Mouse (Mus musculus) liver, embryonic 14.5 days (tissue): ENCODE measurements around the gene Rnf185.

Experiments used
- CTCF ChIP-seq: IDR thresholded peaks from 2 replicates; pipeline ENCODE4 v1.5.1; 2016; ENCODE audit warnings: antibody characterized with exemption, low read depth, control low read depth
- EP300 ChIP-seq: IDR thresholded peaks from 2 replicates; pipeline ENCODE4 v1.6.1; 2016; ENCODE audit warnings: antibody characterized with exemption, low read depth

DNA sequence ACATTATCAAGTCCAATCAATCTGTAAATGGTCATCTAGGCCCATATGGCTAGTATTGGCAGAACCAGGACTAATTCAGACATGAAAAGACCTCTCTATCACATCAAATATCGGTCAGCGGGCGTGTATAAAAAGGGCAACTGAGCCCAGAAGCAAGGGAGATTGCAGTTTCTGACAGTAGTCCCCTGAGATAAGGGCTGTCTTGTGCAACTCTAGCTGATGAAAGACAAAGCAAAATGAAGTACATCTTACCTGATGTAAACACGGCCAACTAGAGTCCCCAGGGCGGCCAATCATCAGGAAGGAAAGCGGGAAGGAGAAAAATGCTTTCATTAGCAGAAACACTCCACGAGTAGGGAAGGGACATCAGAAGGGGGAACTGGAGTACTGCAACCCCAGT, 23.5 kb downstream of the Rnf185 start:
- TF ChIP-seq EP300 (no peak), CTCF (no peak)
